Mouse (Mus musculus): Measurements from ENCODE around the gene Cdkl1. TPM values are rescaled to one million over a fixed set of nuclear protein-coding genes. Genes with fewer than 3 reads are reported as not detected.

Gene Cdkl1
- total and polyA plus RNA-seq, 3 experiments = 0.31 TPM; not detected in 2

DNA sequence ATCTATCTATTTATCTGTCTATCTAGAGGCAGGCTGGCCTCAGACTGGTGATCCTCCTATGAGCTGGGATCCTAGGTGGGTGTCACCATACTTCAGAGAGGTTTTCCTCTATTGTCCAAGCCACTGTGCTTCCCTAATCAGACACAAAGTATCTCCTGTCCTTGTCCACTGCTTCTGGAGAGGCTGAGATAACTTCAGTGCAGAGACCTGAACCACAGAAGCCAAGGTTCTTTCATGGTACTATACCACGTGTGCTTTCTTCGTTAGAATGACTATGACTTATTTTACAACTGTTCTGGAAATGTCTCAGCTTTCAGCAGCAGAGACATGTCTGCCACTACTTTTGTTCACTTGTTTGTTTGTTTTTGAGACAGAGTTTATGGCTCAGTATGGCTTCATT lies 22.2 kb downstream of the Cdkl1 start:
- H3K9ac ChIP-seq (ENCODE audit: insufficient read depth, low read depth) = no peak overlapping the region
- in situ Hi-C loops (cut with MboI; ENCODE audit: low pct_ligation_motif_present, low pct_unique_long_range_greater_than_20kb, low sequenced_read_pairs) = loop anchor here (10.0 kb wide), 1 partner anchor 126 kb away; the partner anchor contains the start of genes Atl1 and Map4k5
- peaks cover 0 to 2% of the 10 kb centered on the region in 2 experiments; a peak in 1 of 4 replicates for H3K4me1 ChIP-seq (ENCODE audit: control insufficient read depth in 1 of 2, insufficient read depth in 2 of 2)
- DNase-seq (ENCODE audit: extremely low read depth) = no peak
- H3K36me3 ChIP-seq (replicated peaks in 1 of 2; ENCODE audit: control insufficient read depth in 1 of 2, insufficient read depth in 1 of 2, low read length in 1 of 2) = no peaks in the 10 kb centered on the region
- TF ChIP-seq SMC3 (IDR thresholded peaks at IDR 0.05; ENCODE audit: low read depth, low read length) = no peak
- no peak for TF ChIP-seq NELFE (IDR thresholded peaks at IDR 0.05; ENCODE audit: low read depth, low read length)
- TF ChIP-seq CTCF (conservative IDR thresholded peaks at IDR 0.05 in 1 of 2, IDR thresholded peaks at IDR 0.05 in 1 of 2; ENCODE audit: low read depth in 2 of 2, low read length in 2 of 2) = no peak
- no peak for TF ChIP-seq SIN3A (IDR thresholded peaks at IDR 0.05; ENCODE audit: low read length)
- TF ChIP-seq TBP (conservative IDR thresholded peaks at IDR 0.05; ENCODE audit: low read depth, low read length) = no peak
- TF ChIP-seq RAD21 (IDR thresholded peaks at IDR 0.05; ENCODE audit: low read depth, low read length) = no peak
- TF ChIP-seq ZMIZ1 (IDR thresholded peaks at IDR 0.05; ENCODE audit: low read depth, low read length) = no peak
- TF ChIP-seq HCFC1 (IDR thresholded peaks at IDR 0.05; ENCODE audit: low read depth, low read length) = no peak
- no peak for TF ChIP-seq EP300 (IDR thresholded peaks at IDR 0.05; ENCODE audit: low read length)
- TF ChIP-seq JUN (IDR thresholded peaks at IDR 0.05; ENCODE audit: insufficient read depth, low read depth, low read length) = no peak
- no peak for TF ChIP-seq MYC (IDR thresholded peaks at IDR 0.05; ENCODE audit: low read depth, low read length)
- TF ChIP-seq BHLHE40 (IDR thresholded peaks at IDR 0.05; ENCODE audit: low read depth, low read length) = no peak
- no peak for TF ChIP-seq ETS1 (conservative IDR thresholded peaks at IDR 0.05; ENCODE audit: low read depth, low read length)
- no peak for TF ChIP-seq USF1 (IDR thresholded peaks at IDR 0.05; ENCODE audit: low read depth, low read length)
- TF ChIP-seq POLR2AphosphoS2 (IDR thresholded peaks at IDR 0.05; ENCODE audit: low read depth, low read length) = no peak
- no peak for TF ChIP-seq CHD1 (IDR thresholded peaks at IDR 0.05; ENCODE audit: low read depth, low read length)
- H3K27me3 ChIP-seq (replicated peaks) = no peaks in the 10 kb centered on the region
- no peak overlapping the region for H3K4me2 ChIP-seq (ENCODE audit: insufficient read depth, low read depth, poor library complexity, severe bottlenecking)
- no peak overlapping the region for H3K27ac ChIP-seq (ENCODE audit: insufficient read depth, low read depth)
- peaks cover 3% of the 10 kb centered on the region for H3K9me3 ChIP-seq (replicated peaks; ENCODE audit: low read length)
- H3K79me2 ChIP-seq (replicated peaks; ENCODE audit: control insufficient read depth, extremely low read depth, insufficient read depth, poor library complexity, severe bottlenecking) = no peaks in the 10 kb centered on the region
- H3K4me3 ChIP-seq (replicated peaks in 1 of 3; ENCODE audit: low read depth in 2 of 3, low read length in 2 of 3, poor library complexity in 1 of 3) = no peak overlapping the region
- dilution Hi-C loops (cut with MboI; ENCODE audit: extremely low pct_ligation_motif_present, extremely low pct_unique_long_range_greater_than_20kb, low sequenced_read_pairs) = no loop called here

DNA sequence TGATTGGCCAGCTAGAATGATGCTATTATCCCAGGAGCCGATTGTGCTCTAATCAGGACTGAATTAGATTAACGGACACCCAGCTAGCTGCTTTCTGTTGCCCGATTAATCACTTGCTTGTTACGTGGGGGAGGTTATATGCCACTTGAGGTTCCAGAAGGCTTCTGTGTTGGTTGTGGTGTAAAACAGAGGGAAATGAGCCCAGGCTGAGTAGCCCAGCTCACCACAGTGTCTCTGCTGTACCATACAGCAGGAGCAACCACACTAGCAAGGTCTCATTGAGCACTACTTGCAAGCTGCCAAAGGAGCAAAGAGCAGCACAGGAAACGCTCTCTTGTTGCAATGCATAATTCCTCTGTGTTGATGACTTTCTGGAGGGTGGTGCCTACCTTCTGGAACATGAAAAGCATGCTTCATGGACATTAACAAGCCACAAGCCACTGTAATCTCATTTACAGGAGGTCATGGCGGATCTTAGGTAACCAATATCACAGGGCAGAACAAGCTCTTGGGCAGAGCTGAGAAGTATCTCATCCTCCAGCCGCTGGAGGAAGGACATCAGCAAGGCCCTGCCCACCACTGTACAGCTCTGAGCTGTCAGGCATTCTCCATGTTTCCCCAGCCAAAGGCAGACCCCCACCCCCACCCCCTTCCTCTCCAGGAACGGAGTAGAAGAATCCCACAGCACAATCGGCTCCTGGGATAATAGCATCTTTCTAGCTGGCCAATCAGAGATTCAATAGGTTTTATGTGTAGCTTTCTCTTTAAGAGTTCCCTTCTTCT lies 23.4 kb downstream of the Cdkl1 start:
- no peaks in the 10 kb centered on the region for H3K27me3 ChIP-seq (replicated peaks)
- no peak overlapping the region for H3K9ac ChIP-seq (ENCODE audit: insufficient read depth, low read depth)
- no peak for TF ChIP-seq TBP (conservative IDR thresholded peaks at IDR 0.05; ENCODE audit: low read depth, low read length)
- no peak for TF ChIP-seq ZKSCAN1 (IDR thresholded peaks at IDR 0.05; ENCODE audit: borderline replicate concordance, low read depth, low read length)
- no peak for TF ChIP-seq POLR2AphosphoS2 (IDR thresholded peaks at IDR 0.05; ENCODE audit: low read depth, low read length)
- no peak for TF ChIP-seq SIN3A (IDR thresholded peaks at IDR 0.05; ENCODE audit: low read length)
- no peak for TF ChIP-seq MAZ (IDR thresholded peaks at IDR 0.05; ENCODE audit: low read depth, low read length)
- TF ChIP-seq CHD2 (IDR thresholded peaks at IDR 0.05; ENCODE audit: low read length) = no peak
- TF ChIP-seq HCFC1 (IDR thresholded peaks at IDR 0.05; ENCODE audit: low read depth, low read length) = no peak
- no peak for TF ChIP-seq BHLHE40 (IDR thresholded peaks at IDR 0.05; ENCODE audit: low read depth, low read length)
- no peak for TF ChIP-seq MAFK (IDR thresholded peaks at IDR 0.05; ENCODE audit: insufficient replicate concordance, low read length)
- H3K9me3 ChIP-seq (replicated peaks; ENCODE audit: low read length) = peaks cover 3% of the 10 kb centered on the region
- in situ Hi-C loops (cut with MboI; ENCODE audit: low pct_ligation_motif_present, low pct_unique_long_range_greater_than_20kb, low sequenced_read_pairs) = loop anchor here (10.0 kb wide), 1 partner anchor 127 kb away; the partner anchor contains the start of genes Atl1 and Map4k5
- peaks cover 0 to 2% of the 10 kb centered on the region in 2 experiments; a peak in 1 of 4 replicates for H3K4me1 ChIP-seq (ENCODE audit: control insufficient read depth in 1 of 2, insufficient read depth in 2 of 2)
- H3K4me3 ChIP-seq (replicated peaks in 1 of 3; ENCODE audit: low read depth in 2 of 3, low read length in 2 of 3, poor library complexity in 1 of 3) = no peak overlapping the region
- no peak for DNase-seq (ENCODE audit: extremely low read depth)
- dilution Hi-C loops (cut with MboI; ENCODE audit: extremely low pct_ligation_motif_present, extremely low pct_unique_long_range_greater_than_20kb, low sequenced_read_pairs) = no loop called here
- no peaks in the 10 kb centered on the region for H3K79me2 ChIP-seq (replicated peaks; ENCODE audit: control insufficient read depth, extremely low read depth, insufficient read depth, poor library complexity, severe bottlenecking)
- no peak overlapping the region for H3K4me2 ChIP-seq (ENCODE audit: insufficient read depth, low read depth, poor library complexity, severe bottlenecking)
- H3K36me3 ChIP-seq (replicated peaks in 1 of 2; ENCODE audit: control insufficient read depth in 1 of 2, insufficient read depth in 1 of 2, low read length in 1 of 2) = no peaks in the 10 kb centered on the region
- H3K27ac ChIP-seq (ENCODE audit: insufficient read depth, low read depth) = no peak overlapping the region
